Mouse (Mus musculus) kidney, embryonic 16.5 days (tissue): ENCODE measurements around the gene Pbp2. TPM values are rescaled to one million over a fixed set of nuclear protein-coding genes. Genes with fewer than 3 reads are reported as not detected.

ENCODE experiments used
- ATAC-seq: fragments of 200-750 bp; cut with Nextera tagmentation; 2 replicates; pipeline ENCODE4 v1.8.0; 2017; ENCODE audit warnings: moderate TSS enrichment; ENCODE audit not compliant: low FRiP score, low TSS enrichment
- H3K27ac ChIP-seq: fragments of 300-500 bp; sonication (generic); 2 replicates; pipeline ENCODE4 v1.5.1; 2014; ENCODE audit warnings: low read length
- H3K27me3 ChIP-seq: fragments of 300-500 bp; sonication (generic); 2 replicates; pipeline ENCODE4 v1.6.1; 2014; ENCODE audit warnings: low read length, control low read depth, mixed read lengths; ENCODE audit not compliant: insufficient read depth
- H3K36me3 ChIP-seq: fragments of 300-500 bp; sonication (generic); 2 replicates; pipeline ENCODE4 v1.6.1; 2014; ENCODE audit warnings: low read length, control low read depth, mixed read lengths; ENCODE audit not compliant: insufficient read depth
- H3K4me1 ChIP-seq: fragments of 300-500 bp; sonication (generic); 2 replicates; pipeline ENCODE4 v1.6.1; 2014; ENCODE audit warnings: low read length, control low read depth, mixed read lengths; ENCODE audit not compliant: insufficient read depth
- H3K4me2 ChIP-seq: fragments of 300-500 bp; sonication (generic); replicated peaks from 2 replicates; pipeline ENCODE4 v1.6.1; 2014; ENCODE audit warnings: low read depth, low read length
- H3K4me3 ChIP-seq: fragments of 300-500 bp; sonication (generic); 2 replicates; pipeline ENCODE4 v1.5.1; 2014; ENCODE audit warnings: mild to moderate bottlenecking, low read length
- H3K9ac ChIP-seq: fragments of 300-500 bp; sonication (generic); replicated peaks from 2 replicates; pipeline ENCODE4 v1.6.1; 2014; ENCODE audit warnings: low read length
- H3K9me3 ChIP-seq: fragments of 300-500 bp; sonication (generic); 2 replicates; pipeline ENCODE4 v1.6.1; 2016; ENCODE audit warnings: low read length, control low read depth
- WGBS: fragments of 180-500 bp; shearing (Covaris S2); extraction: QIAGEN DNeasy Blood & Tissue Kit; methylation state at CpG from one replicate; pipeline ENCODE4 v1.1.7; 2014; 5-methylcytosine and 5-hydroxymethylcytosine counted together
- polyA plus RNA-seq: library from polyadenylated mRNA; unstranded; fragments of >200 nt; fragmentation: Nextera tagmentation; extraction: Ambion mirVana; gene quantifications from 2 replicates; pipeline ENCODE4 v1.2.1, GENCODE M21; 2015

Gene Pbp2
- polyA plus RNA-seq, 1 experiment from 2014 or later, result 0.29 TPM

DNA sequence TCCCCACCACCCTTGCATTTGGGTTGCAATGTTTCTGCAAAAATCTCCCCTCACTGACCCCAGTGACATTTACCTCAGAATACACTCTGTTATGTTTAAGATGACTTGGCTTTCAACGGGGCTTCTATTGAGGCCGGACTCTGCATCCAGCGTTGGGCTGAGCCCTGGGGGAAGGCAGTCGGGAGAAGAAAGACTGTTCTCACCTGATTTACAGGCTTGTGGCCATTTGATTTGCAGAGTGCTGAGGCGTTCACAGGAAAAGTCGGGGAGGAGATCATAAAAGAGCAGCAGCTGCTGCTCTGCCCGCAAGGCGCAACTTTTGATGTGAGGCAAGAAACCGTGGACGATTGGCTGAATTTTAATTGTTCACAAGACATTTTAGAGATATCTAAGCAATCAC, 30.3 kb downstream of the Pbp2 start:
- peaks cover 13% of the 10 kb centered on the region for H3K4me1 ChIP-seq
- no peaks in the 10 kb centered on the region for H3K27me3 ChIP-seq
- H3K9me3 ChIP-seq, result no peaks in the 10 kb centered on the region
- no peak overlapping the region for H3K9ac ChIP-seq
- H3K27ac ChIP-seq, result no peak overlapping the region
- no peak overlapping the region for H3K4me3 ChIP-seq
- H3K4me2 ChIP-seq, result no peak overlapping the region
- 0 out of 2 replicates have a peak, but pooled peaks have one; percentile 67 for ATAC-seq
- no peaks in the 10 kb centered on the region for H3K36me3 ChIP-seq
- WGBS, result 6% methylated on average over 10 of the region's 10 CpGs

DNA sequence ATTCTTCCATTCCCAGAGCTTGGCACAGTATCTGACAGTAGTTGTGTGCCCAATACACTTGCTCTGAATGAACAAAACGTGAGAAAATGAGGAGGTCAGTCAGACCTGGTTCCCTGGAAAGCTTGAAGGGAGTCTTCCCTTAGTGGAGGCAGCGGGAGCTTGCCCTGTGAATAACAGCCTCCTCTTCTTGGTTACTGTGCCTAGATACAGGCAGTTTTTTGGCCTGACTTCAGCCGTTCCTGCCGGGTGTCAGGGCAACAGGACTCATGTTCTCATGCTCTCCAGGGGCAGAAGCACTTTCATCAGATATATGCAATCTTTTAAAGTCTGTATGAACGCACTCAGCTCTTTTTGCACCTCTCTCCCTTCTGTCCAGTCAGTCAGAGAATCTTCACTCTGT, 30.9 kb downstream of the Pbp2 start:
- Histone ChIP-seq H3K27ac (no peak overlapping the region), H3K4me1 (peaks cover 13% of the 10 kb centered on the region), H3K4me3 (no peak overlapping the region), H3K4me2 (no peak overlapping the region), H3K36me3 (no peaks in the 10 kb centered on the region), H3K9ac (no peak overlapping the region), H3K27me3 (no peaks in the 10 kb centered on the region), H3K9me3 (no peaks in the 10 kb centered on the region)
- no peak for ATAC-seq
- 35% methylated on average over 5 of the region's 5 CpGs for WGBS

DNA sequence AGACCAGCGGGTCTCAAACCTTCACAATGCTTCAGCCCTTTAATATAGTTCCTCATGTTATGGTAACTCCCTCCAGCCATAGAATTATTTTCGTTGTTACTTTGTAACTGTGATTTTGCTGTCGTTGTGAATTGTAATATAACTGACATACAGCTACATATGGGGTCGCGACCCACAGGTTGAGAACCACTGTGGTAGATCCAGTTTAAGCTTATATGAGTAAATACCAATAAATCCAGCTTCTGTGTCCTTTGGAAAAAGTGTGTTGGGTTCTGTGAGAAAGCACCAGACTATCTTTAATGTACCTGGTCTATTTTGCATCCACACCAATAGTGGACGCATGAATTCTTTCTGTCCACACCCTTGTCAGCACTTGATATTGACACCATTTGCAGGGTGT, 31.9 kb downstream of the Pbp2 start:
- ATAC-seq, result no peak
- Histone ChIP-seq H3K4me1 (peaks cover 13% of the 10 kb centered on the region), H3K9ac (no peak overlapping the region), H3K36me3 (no peaks in the 10 kb centered on the region), H3K27me3 (no peaks in the 10 kb centered on the region), H3K4me3 (no peak overlapping the region), H3K4me2 (no peak overlapping the region), H3K27ac (no peak overlapping the region), H3K9me3 (no peaks in the 10 kb centered on the region)
- WGBS, result 87% methylated on average over 6 of the region's 6 CpGs

DNA sequence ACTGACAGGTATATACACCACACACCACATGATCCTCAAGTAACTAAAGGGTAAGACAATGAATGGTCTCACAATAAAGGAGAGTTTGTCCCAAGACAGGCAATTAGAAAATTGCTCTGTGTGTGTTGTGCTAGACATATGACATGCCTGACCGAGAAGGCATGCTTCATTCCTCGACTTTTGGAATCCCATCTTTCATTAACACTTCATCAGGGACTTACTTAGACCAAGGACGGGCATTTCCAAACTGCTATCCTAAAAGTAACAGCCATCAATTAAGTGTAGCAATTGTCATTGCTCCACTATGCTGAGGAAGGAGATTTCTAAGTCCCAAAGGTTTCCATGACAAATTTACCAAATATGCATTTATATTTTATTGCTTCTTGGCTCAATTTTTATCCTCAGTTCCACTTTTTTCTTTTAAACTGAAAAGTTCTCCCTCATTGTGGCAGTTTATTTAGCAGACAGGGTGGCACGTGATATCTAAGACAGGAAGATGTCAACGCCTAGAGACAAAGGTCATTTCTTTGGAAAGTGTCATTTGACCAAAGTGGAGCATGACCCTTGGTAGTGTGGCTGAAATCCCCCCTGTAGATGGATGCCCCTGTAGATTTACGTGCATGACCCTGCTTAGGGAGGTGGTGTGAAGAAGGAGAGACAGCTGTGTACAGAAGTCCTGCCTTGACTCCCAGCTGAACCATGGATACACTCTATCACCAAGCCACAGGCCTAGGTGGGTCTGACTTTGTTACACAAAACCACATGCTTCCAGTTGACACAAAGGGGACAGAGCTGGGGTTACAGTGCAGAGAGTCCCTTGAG, 33.5 kb downstream of the Pbp2 start:
- WGBS, result 53% methylated on average over 6 of the region's 6 CpGs
- no peak overlapping the region for H3K4me3 ChIP-seq
- no peaks in the 10 kb centered on the region for H3K36me3 ChIP-seq
- no peak overlapping the region for H3K27ac ChIP-seq
- H3K27me3 ChIP-seq, result no peaks in the 10 kb centered on the region
- no peak for ATAC-seq
- no peak overlapping the region for H3K9ac ChIP-seq
- H3K9me3 ChIP-seq, result no peaks in the 10 kb centered on the region
- H3K4me1 ChIP-seq, result peaks cover 20% of the 10 kb centered on the region
- H3K4me2 ChIP-seq, result no peak overlapping the region

DNA sequence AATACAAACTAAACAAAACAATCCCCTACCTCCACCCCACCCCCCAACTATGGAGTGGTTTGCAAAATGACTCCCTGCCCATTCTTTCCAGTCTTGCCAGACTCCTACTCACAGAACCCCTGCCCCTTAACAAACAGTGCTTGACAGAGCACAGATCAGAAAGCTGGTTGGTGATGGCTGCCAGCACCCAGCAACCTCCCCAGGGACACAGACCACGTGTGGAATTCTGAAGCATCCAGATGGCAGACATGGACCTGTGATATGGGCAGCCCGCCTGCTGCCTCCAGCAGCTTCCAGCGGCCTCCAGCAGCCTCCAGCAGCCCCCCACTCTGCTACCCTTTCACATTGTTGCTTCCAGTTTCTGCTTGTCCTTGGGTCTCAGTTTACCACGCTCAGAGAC, 35.0 kb downstream of the Pbp2 start:
- no peak overlapping the region for H3K4me3 ChIP-seq
- no peak for ATAC-seq
- H3K4me2 ChIP-seq, result no peak overlapping the region
- H3K27ac ChIP-seq, result no peak overlapping the region
- 77% methylated on average over 4 of the region's 4 CpGs for WGBS
- H3K9ac ChIP-seq, result no peak overlapping the region
- no peaks in the 10 kb centered on the region for H3K36me3 ChIP-seq
- H3K27me3 ChIP-seq, result no peaks in the 10 kb centered on the region
- peaks cover 18% of the 10 kb centered on the region for H3K4me1 ChIP-seq
- no peaks in the 10 kb centered on the region for H3K9me3 ChIP-seq

DNA sequence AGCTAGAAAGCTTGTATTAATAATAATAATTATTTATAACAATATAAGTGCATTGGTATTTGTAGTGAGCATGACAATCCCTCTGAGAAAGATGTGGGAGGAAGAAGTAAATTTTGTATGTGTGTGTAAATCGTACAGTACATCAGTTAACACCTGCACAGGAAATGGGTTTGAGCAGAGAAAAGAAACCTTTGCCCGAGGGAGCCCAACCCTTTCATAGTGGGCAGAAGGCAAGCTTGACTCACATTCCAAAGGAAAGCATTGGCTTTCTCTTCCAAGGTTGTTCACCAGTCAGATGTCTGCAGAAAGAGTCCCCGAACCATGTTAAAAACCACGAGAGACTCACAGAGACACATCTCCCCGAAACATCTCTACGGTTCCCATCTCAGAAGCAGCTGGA, 37.1 kb downstream of the Pbp2 start:
- Histone ChIP-seq H3K9me3 (no peaks in the 10 kb centered on the region), H3K4me3 (no peak overlapping the region), H3K27ac (no peak overlapping the region), H3K4me1 (peaks cover 7% of the 10 kb centered on the region; the same call in 1 of the 2 replicates), H3K9ac (no peak overlapping the region), H3K27me3 (no peaks in the 10 kb centered on the region), H3K4me2 (no peak overlapping the region), H3K36me3 (no peaks in the 10 kb centered on the region)
- no peak for ATAC-seq
- WGBS, result 77% methylated on average over 6 of the region's 6 CpGs

DNA sequence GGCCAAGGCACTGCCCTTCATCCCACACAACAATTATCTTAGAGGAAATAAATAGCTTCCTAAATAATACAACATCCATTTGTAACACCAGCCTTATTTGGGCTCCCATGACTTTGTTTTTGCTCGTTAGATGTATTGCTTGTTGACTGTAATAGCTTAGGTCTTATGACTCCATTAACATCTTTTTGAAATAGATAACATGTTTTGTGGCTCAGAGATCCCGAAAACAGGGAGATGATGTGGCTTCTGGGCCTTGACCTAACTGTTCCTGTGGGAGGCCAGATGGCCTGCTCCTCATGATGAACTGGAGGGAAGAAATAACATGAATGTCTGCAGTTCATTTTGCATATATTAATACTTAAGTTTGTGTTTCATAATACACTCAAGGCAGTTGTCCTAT, 38.4 kb downstream of the Pbp2 start:
- Histone ChIP-seq H3K9me3 (no peaks in the 10 kb centered on the region), H3K36me3 (no peaks in the 10 kb centered on the region), H3K27me3 (no peaks in the 10 kb centered on the region), H3K27ac (no peak overlapping the region), H3K4me1 (peaks cover 7% of the 10 kb centered on the region; the same call in 1 of the 2 replicates), H3K4me2 (no peak overlapping the region), H3K4me3 (no peak overlapping the region), H3K9ac (no peak overlapping the region)
- ATAC-seq, result no peak
- 63% methylated on average over 2 of the region's 2 CpGs for WGBS

DNA sequence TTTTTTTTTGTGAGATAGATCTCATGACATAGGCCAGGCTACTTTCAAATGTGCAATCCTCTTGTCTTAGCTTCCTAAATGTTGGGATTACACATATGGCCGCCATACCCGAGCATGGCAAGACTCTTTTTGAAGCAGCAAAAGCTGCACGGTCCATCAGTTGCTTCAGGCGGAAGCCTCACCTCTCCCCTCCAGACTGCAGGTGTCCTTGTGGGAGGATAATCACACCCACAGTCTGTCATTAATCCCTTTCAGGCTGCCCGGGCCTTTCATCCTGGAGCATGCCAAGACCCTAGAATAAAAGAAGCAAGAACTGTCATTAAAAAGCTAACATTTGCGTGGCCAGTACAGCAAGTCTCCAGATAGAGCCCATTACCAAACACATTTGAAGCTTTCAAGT, 40.6 kb downstream of the Pbp2 start:
- 50% methylated on average over 6 of the region's 6 CpGs for whole genome bisulfite sequencing
- H3K36me3 ChIP-seq, result no peaks in the 10 kb centered on the region
- H3K9me3 ChIP-seq, result no peaks in the 10 kb centered on the region
- peak; percentile 50; the same call in 1 of the 2 replicates for ATAC-seq
- no peak overlapping the region for H3K27ac ChIP-seq
- no peak overlapping the region for H3K9ac ChIP-seq
- H3K4me2 ChIP-seq, result no peak overlapping the region
- H3K4me1 ChIP-seq, result peaks cover 7% of the 10 kb centered on the region; the same call in 1 of the 2 replicates
- H3K27me3 ChIP-seq, result no peaks in the 10 kb centered on the region
- H3K4me3 ChIP-seq, result no peak overlapping the region

DNA sequence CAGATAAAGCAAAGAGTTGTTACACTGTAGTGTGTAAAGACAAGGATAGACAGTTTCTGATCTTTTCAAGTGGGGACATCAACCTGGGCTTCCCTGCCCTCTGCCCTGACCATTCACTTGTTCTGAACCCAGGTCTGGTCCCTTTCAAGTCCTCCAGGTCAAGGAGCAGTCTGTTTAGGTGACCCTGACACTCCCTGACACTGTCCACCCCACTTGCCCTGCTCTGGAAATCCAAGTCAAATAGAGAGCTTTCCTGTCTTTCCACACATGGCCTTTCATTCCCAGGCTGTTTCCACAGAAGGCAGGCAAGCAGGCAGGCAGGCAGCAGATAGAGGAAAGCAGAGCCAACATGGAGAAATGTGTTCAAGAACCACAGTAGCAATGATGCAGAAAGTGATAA, 41.8 kb downstream of the Pbp2 start:
- H3K36me3 ChIP-seq, result no peaks in the 10 kb centered on the region
- H3K9ac ChIP-seq, result no peak overlapping the region
- H3K4me1 ChIP-seq, result peaks cover 7% of the 10 kb centered on the region; the same call in 1 of the 2 replicates
- no peaks in the 10 kb centered on the region for H3K27me3 ChIP-seq
- no peak for ATAC-seq
- peaks cover 5% of the 10 kb centered on the region; the same call in 1 of the 2 replicates for H3K9me3 ChIP-seq
- H3K27ac ChIP-seq, result no peak overlapping the region
- H3K4me2 ChIP-seq, result no peak overlapping the region
- H3K4me3 ChIP-seq, result no peak overlapping the region

DNA sequence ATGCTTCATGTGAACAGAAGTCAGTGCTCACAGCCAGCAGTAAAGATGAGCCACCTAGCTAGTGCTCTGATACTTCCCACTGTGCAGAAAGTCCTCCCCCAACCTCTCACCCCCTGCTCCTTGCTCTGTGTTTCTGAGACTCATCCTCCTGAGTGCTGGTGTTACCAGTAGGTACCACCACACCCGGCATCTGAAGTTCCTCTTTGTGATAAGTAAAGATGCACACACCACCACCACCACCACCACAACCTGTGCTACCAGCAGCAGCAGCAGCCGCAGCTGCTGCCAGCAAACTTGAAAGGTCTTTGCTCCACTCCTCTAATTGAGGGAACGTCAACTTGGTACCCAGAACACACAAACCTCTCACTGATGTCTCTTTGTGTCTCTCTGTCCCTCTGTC, 43.0 kb downstream of the Pbp2 start:
- no peak for ATAC-seq

More for the DNA sequence above, 43.0 kb downstream of the Pbp2 start:
- Histone ChIP-seq H3K9ac (no peak overlapping the region), H3K36me3 (no peaks in the 10 kb centered on the region), H3K4me1 (peaks cover 5% of the 10 kb centered on the region; the same call in 1 of the 2 replicates), H3K4me3 (no peak overlapping the region), H3K27me3 (no peaks in the 10 kb centered on the region), H3K9me3 (peaks cover 5% of the 10 kb centered on the region; the same call in 1 of the 2 replicates), H3K27ac (no peak overlapping the region), H3K4me2 (no peak overlapping the region)
- 88% methylated on average over 3 of the region's 3 CpGs for WGBS
